Mouse (Mus musculus) naive thymus-derived CD4-positive, alpha-beta T cell, adult 2 months (primary cell): ENCODE measurements around the gene Lemd2.
"Not testable (repeated sequence)": the region's sequence is repeated elsewhere in the genome, so short reads cannot be mapped to it uniquely, and the experiment has no call there.

Experiments
- DNase-seq: peaks from one replicate; pipeline ENCODE4 v3.0.0-alpha.2; 2011; ENCODE audit warnings: low read depth

The Lemd2 gene

GRCm38 (mm10) chr17:27204075-27204909 is at the start of gene Lemd2:
Gene Lemd2, minus strand, starts transcription at chr17:27204469.
- peak; percentile 99 for DNase-seq

- DNase-seq, result no peak
These were observed 46.9 kb upstream of the Lemd2 start for GRCm38 (mm10) chr17:27251150-27251549.

DNA sequence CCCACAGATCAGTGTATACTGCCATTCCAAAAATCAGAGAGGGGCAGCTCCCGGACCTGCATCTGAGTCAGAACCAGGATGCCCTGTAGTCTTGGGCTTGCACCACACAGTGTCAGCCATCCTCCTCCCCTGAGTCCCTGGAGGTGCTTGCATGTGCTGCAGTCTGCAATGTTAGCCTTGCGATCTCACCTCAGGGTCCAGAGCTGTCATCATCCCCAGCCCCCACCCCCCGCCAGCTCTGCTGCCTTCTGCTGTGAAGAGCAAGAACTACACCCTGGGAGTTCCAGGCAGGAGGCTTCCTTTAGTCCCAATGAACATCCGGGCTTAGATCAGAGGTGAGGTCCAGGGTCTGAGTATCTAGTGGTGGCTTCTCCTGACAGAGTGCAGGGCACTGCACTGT is 46.2 kb upstream of the Lemd2 start:
- DNase-seq, result no peak

GRCm38 (mm10) chr17:27249073-27249472 is 44.8 kb upstream of the Lemd2 start:
- DNase-seq, result no peak

GRCm38 (mm10) chr17:27247680-27248386 is 43.6 kb upstream of the Lemd2 start:
- DNase-seq, result no peak

DNA sequence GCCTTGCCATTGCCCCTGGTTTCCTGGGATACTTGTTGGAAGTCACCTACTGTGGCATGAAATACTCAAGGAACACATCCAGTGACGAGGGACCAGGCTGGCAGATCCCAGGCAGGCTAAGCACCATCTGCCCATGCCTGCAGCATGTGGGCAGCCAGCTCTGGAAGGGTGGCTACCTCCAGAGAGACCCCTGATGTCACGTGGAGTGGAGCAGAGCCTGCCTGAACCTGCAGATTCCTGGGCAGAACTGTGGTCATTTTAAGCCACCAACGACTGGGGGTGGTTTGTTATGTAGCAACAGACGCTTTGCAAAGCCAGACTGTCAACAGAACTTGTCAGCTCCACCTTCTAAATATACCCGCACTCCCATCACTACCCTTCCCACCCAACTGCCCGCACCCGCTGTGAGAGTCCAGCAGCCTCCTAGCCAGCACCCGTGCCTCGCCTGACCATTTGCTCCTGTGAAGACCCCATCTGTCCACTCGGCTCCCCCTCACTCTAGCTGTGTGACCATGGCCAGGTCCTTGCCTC is 41.6 kb upstream of the Lemd2 start:
- DNase-seq, result no peak

DNA sequence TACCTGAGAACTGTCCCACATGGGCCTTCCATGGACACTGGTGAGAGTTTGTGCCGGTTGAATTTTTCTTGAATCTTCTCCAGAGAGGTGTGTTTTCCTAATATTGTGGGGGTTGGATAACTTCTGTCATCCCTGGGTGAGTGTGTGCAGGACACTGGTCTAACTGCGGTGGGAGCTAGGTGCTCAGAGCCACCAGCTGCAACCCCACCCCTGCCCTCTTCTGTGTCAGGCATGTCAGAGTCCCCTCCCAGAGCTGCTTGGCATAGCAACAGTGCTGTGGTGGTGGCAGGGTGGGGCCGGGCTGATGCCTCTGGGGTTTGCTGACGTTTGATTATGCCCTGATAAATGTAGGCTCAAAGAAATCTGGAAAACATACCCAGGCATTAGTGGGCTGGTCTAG is 40.6 kb upstream of the Lemd2 start:
- DNase-seq, result no peak

DNA sequence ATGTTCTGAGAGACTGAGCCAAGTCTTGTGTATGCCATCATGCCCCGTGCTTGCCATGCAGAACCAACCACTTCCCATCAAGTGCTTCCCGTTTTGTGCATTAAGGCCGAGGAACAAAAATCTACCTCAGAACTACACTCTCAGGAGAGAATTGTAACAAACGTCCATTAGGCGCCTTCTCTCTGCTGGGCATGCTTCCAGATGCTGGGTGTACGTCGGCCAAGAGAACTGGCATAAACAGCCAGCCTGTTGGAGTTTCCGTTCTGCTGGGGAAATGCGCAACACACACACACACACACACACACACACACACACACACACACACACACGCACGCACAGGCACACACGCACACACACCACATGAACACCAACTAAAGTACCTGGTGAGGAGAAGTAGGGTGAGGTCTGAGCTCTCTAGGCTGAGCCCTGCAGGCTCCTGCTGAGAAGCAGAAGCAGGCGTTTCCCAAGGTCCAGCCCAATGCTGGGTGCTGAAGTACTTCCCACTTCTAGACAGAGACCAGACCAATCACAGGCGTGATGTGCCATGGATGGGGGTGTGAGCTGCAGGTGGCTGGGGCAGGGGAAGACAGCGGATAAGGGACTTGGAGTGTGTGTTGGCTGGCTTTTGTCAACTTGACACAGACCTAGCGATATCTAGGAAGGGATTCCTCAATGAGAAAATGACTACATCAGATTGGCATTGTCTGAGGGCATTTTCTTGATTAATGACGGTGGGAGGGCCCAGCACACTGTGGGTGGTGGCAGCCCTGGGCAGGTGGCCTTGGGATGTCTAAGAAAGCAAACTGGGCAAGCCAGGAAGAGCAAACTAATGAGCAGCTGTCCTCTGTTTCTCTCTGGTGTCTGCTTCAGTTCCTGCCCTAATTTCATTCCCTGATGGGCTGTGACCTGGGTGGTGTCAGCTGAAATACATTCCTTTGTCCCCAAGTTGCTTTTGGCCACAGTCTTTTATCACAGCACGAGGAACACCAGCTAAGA is 38.2 kb upstream of the Lemd2 start:
- peak; percentile 18 for DNase-seq

DNA sequence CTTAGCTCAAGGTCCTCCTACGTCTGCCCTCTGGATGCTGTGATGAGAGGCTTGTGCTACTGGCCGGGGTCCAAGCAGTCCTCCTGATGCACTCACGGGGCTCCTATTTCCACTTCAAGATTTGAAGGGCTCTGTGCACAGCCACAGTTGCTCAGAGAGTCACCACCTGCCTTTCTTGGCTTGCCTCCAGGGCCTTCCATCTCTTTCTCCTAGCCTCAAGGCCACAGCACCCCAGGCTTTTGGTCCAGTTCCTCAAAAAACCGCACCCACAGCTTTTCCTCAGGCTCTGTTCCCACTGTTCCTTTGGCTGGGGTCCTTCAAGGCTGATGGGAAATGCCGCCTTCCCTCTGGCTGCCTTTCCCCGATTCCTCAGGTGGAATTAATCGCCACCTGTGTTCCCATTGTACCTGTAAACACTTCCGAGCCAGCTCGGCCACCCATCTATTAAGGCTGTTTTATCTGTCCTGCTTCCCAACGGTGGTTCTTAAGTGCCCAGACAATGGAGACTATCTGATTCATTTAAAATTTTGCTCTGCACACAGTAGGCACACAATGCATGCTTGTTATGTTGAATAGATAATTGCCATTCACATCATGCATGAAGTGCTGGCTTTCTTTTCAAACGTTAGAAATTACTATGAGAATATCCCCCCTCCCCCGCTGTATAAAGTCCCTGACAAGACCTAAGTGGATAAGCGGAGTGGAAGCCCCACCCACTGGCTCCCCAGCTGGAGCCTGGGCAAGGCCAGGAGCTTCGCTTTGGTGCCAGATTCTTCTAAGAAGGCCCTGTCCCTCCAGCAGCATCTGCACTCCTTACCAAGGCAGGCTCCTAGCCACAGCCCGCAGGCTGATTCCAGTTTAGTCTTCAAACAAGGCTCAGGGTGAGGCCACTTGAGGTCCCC is 36.5 kb upstream of the Lemd2 start:
- DNase-seq, result no peak

DNA sequence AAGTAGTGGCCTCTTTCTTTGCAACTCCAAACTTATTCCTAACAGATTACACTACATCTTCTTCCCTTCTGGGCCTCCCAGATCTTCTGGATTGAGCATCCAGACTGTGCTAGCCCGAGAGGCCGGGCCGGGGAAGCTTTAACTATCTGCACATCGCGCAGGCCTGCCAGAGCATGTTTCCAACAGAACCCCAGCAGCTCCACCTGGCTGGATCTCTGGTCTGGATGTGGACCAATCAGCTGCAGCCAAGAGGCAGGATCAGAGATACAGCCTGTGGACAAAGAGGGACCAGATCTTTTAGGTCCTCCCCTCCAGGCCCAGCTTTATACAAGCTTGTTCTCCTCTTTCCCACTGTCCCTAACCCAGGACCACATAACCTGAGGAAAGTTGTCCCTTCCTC is 35.7 kb upstream of the Lemd2 start:
- DNase-seq, result no peak

DNA sequence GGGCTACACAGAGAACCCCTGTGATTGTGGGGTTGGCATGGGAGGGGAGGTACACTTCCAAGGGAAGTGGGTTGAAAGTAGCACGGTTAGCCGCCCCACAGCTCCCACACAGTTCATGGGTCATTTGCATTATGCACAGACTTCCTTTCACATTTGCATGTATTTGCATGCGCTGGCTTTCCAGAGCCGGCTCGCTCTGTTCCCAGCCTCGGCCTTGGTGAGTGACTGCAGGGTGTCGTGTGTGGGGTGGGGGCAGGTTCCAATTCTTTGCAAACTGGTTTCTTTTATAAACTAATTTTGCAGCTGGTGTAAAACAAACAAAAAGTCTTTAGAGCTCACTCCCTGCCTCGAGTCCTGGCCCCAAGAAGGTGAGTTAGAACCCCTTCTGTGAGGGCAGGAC is 34.4 kb upstream of the Lemd2 start:
- DNase-seq, result no peak

DNA sequence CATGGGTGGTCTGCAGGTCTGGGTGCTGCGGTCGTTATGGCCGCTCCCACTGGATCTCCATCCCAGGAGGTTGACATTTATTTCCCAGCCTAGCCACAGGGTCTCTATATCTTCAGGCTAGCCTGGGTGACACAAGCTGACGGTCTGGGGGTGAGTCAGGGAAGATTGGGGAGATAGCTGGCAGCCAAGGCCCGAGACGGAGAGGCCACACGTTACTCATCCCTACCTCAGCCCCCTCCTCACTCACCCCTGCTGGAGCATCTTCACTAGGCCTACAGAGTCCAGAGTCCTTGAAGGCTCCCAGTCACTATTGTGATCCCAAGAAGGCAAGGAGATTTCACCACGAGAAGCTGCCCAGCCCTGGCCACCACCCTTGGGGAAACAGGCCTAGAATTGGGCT is 33.5 kb upstream of the Lemd2 start:
- DNase-seq, result no peak

- DNase-seq, result no peak
These were observed 29.0 kb upstream of the Lemd2 start for GRCm38 (mm10) chr17:27233298-27233697.

DNA sequence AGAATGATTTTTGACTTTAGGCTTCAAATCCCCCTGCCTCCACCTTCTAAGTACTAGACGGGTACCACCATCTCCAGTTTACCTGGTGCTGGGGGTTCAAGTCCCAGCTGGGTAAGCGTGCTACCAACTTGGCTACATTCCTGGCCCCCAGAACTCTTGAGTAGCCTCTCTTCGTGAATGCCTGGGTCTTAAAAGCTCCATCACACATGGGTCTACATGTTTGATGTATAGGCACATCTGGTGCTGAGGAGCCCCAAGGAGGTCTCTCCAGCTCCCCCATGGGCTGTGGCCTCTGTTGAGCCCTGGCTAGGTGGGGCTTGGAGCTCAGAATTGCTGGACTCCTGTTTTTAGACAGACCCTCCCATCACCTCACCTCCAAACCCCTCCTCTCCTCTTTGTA is 27.9 kb upstream of the Lemd2 start:
- DNase-seq, result no peak

DNA sequence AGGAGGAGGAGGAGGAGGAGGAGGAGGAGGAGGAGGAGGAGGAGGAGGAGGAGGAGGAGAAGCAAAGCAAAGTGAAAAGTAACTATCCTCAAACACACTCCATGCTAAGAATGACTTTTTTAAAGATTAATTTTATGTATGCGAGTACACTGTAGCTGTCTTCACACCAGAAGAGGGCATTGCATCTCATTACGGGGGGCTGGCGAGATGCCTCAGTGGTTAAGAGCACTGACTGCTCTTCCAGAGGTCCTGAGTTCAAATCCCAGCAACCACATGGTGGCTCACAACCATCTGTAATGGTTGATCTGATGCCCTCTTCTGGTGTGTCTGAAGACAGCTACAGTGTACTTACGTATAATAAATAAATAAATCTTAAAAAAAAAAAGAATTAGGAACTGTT is 27.3 kb upstream of the Lemd2 start:
- not testable (repeated sequence) for DNase-seq

- DNase-seq, result no peak
These were observed 26.9 kb upstream of the Lemd2 start for GRCm38 (mm10) chr17:27231146-27231503.

DNA sequence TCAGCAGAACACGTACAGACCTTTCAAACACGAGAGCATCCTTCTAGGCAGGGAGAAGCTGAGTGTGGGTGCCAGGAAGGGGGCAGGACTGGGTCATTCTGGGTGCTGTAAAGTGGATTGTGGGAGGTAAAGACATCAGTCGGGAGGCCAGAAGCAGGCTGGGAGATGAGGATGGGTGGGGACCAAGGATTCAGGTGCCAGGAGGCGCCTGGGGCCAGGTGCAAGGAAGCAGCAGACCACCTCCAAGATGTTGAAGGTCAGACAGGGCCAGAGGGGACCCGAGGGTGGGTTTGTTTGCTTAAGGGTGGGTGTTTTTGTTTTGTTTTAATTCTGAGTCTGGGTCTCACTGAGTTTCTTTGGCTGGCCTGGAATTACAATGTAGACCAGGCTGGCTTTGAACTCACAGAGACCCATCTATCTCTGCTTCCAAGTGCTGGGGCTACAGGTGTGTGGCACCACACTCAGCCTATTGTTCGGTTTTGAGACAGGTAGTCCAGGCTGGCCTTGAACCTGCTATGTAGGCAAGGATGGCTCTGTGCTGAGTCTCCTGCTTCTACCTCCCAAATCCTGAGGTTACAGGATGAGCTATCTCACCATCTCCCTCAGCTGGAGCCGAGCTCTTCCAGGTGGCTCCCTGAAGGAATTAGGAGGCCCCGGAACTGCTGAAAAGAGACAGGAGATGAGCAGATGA is 26.3 kb upstream of the Lemd2 start:
- DNase-seq, result no peak

GRCm38 (mm10) chr17:27229710-27230454 is 25.6 kb upstream of the Lemd2 start:
- no peak for DNase-seq

GRCm38 (mm10) chr17:27228216-27228915 is 24.1 kb upstream of the Lemd2 start:
- DNase-seq, result peak; percentile 24
